Mouse (Mus musculus): Measurements from ENCODE around the gene Pex14. TPM values are rescaled to one million over a fixed set of nuclear protein-coding genes. Genes with fewer than 3 reads are reported as not detected.

Pex14 gene
- polyA plus RNA-seq (2012; rRNA removed): 23.1 and 49.4 TPM in 2 replicates

GRCm38 (mm10) chr4:149099369-149100017, at the start of gene Pex14:
Gene Pex14 (minus strand): TSS chr4:149099876.
- Histone ChIP-seq H3K27me3 (ENCODE audit: control insufficient read depth, insufficient read depth, low read length) (no peaks in the 10 kb centered on the region), H3K27ac (ENCODE audit: insufficient read depth, low read depth, low read length) (no peak within 1 kb of the TSS), H3K4me1 (ENCODE audit: control insufficient read depth, insufficient read depth, insufficient read length, low read length) (peaks cover 8% of the 10 kb centered on the region; the same call in 1 of the 2 replicates), H3K36me3 (ENCODE audit: control insufficient read depth, insufficient read depth, low read length) (no peaks in the 10 kb centered on the region), H3K4me3 (ENCODE audit: low read depth, low read length) (peak within 1 kb of the TSS; percentile 99)
- TF ChIP-seq CTCF (IDR thresholded peaks at IDR 0.05; ENCODE audit: extremely low read depth, insufficient read length, insufficient replicate concordance, low read depth, low read length) (no peak), POLR2A (IDR thresholded peaks at IDR 0.05; ENCODE audit: low read depth, low read length) (peak; percentile 43; the same call in 1 of the 2 replicates)
- under 1% methylated on average over 50 of the region's 50 CpGs for WGBS

DNA sequence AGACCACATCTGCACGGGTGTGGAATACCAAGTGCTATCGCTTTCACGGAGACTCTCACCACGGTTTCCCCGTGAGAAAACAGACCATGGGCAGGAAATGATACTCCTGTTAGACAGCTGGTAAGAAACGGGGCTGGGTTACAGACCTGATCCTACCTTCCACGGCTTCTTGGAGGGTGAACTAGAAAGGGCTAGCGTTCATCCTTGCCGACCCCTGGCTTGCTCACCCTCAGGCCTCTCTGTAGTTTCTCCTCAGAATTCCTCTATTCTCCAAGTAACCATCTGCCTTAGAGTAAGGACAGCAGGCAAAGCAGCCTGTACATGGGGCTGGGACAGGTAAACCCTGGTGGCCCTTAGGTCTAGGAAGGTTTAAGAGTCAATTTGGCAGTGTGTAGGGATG, 49.5 kb upstream of the Pex14 start:
- Histone ChIP-seq H3K4me1 (ENCODE audit: control insufficient read depth, insufficient read depth, insufficient read length, low read length) (no peaks in the 10 kb centered on the region), H3K27ac (ENCODE audit: insufficient read depth, low read depth, low read length) (no peak overlapping the region), H3K4me3 (ENCODE audit: low read depth, low read length) (no peak overlapping the region), H3K27me3 (ENCODE audit: control insufficient read depth, insufficient read depth, low read length) (no peaks in the 10 kb centered on the region), H3K36me3 (ENCODE audit: control insufficient read depth, insufficient read depth, low read length) (peaks cover 48% of the 10 kb centered on the region)
- TF ChIP-seq CTCF (IDR thresholded peaks at IDR 0.05; ENCODE audit: extremely low read depth, insufficient read length, insufficient replicate concordance, low read depth, low read length): no peak
- no peak for TF ChIP-seq POLR2A (IDR thresholded peaks at IDR 0.05; ENCODE audit: low read depth, low read length)
- 74% methylated on average over 9 of the region's 9 CpGs for WGBS

DNA sequence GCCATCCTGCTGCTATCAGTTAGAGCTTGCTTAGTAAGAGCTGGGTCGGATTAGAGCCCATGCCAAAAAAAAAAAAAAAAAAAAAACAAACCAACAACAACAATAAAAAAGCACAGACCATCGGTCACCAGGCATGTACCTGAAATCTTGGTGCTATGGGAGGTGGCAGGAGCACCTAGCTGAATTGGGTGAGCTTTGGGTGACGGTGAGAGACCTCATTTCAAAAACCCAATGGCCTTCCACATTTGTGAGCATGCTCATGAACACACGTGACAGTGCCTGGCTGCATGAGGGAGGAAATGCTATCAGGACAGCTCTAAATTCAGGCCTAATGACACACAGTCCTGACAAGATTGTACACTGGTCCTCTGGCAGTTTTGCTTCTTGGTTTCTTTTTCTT, 48.4 kb upstream of the Pex14 start:
- H3K4me3 ChIP-seq (ENCODE audit: low read depth, low read length): no peak overlapping the region

DNA sequence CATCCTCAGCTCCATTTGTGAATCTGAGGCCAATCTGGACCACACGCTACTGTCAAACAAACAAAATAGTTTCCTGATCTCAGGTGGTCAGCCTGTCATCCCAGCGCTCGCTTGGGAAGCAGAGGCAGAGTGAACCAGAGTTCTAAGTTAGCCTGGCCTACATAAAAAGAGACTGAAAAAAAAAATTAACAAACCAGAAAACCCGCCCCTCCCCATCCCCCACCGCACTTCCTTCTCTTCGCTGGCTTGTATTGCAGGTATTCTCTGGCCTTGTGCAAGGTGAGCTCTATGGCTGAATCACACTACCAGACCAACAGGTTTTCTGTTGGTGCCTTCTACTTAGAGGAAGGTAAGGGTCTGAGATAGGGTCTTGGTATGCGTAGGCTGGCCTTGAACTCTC, 47.9 kb upstream of the Pex14 start:
- peaks cover 32% of the 10 kb centered on the region for H3K36me3 ChIP-seq (ENCODE audit: control insufficient read depth, insufficient read depth, low read length)
- H3K4me3 ChIP-seq (ENCODE audit: low read depth, low read length): no peak overlapping the region
- no peak overlapping the region for H3K27ac ChIP-seq (ENCODE audit: insufficient read depth, low read depth, low read length)
- no peaks in the 10 kb centered on the region for H3K4me1 ChIP-seq (ENCODE audit: control insufficient read depth, insufficient read depth, insufficient read length, low read length)
- 82% methylated on average over 7 of the region's 7 CpGs for WGBS
- no peaks in the 10 kb centered on the region for H3K27me3 ChIP-seq (ENCODE audit: control insufficient read depth, insufficient read depth, low read length)
- TF ChIP-seq CTCF (IDR thresholded peaks at IDR 0.05; ENCODE audit: extremely low read depth, insufficient read length, insufficient replicate concordance, low read depth, low read length) (no peak), POLR2A (IDR thresholded peaks at IDR 0.05; ENCODE audit: low read depth, low read length) (no peak)

More for the DNA sequence above, 48.4 kb upstream of the Pex14 start:
- H3K36me3 ChIP-seq (ENCODE audit: control insufficient read depth, insufficient read depth, low read length): peaks cover 37% of the 10 kb centered on the region
- H3K27me3 ChIP-seq (ENCODE audit: control insufficient read depth, insufficient read depth, low read length): no peaks in the 10 kb centered on the region
- H3K4me1 ChIP-seq (ENCODE audit: control insufficient read depth, insufficient read depth, insufficient read length, low read length): no peaks in the 10 kb centered on the region
- H3K27ac ChIP-seq (ENCODE audit: insufficient read depth, low read depth, low read length): no peak overlapping the region
- WGBS: 75% methylated on average over 4 of the region's 4 CpGs
- TF ChIP-seq CTCF (IDR thresholded peaks at IDR 0.05; ENCODE audit: extremely low read depth, insufficient read length, insufficient replicate concordance, low read depth, low read length): no peak

DNA sequence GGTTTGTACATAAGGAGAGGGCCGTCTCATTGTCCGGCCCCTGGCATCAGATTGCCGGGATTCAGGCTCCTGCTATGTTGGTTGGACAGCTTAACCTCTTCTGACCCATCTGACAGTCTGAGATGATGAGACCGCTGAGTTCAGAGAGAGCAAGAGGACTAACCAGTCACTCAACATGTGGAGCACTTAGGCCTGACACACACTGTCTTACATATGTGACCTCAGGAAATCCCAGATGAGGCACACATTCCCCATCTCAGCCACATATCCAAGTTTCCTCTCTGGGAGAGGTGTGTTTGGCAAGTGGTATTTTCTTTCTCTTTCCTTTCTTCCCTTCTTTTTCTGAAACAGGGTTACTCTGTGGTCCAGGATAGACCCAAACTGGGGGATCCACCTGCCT, 45.5 kb upstream of the Pex14 start:
- no peak overlapping the region for H3K27ac ChIP-seq (ENCODE audit: insufficient read depth, low read depth, low read length)
- 88% methylated on average over 4 of the region's 4 CpGs for WGBS
- H3K4me3 ChIP-seq (ENCODE audit: low read depth, low read length): no peak overlapping the region
- TF ChIP-seq POLR2A (IDR thresholded peaks at IDR 0.05; ENCODE audit: low read depth, low read length) (no peak), CTCF (IDR thresholded peaks at IDR 0.05; ENCODE audit: extremely low read depth, insufficient read length, insufficient replicate concordance, low read depth, low read length) (no peak)
- no peaks in the 10 kb centered on the region for H3K4me1 ChIP-seq (ENCODE audit: control insufficient read depth, insufficient read depth, insufficient read length, low read length)
- H3K36me3 ChIP-seq (ENCODE audit: control insufficient read depth, insufficient read depth, low read length): peaks cover 10% of the 10 kb centered on the region
- no peaks in the 10 kb centered on the region for H3K27me3 ChIP-seq (ENCODE audit: control insufficient read depth, insufficient read depth, low read length)

- Histone ChIP-seq H3K36me3 (ENCODE audit: control insufficient read depth, insufficient read depth, low read length) (peaks cover 4% of the 10 kb centered on the region), H3K27ac (ENCODE audit: insufficient read depth, low read depth, low read length) (no peak overlapping the region), H3K27me3 (ENCODE audit: control insufficient read depth, insufficient read depth, low read length) (no peaks in the 10 kb centered on the region), H3K4me3 (ENCODE audit: low read depth, low read length) (no peak overlapping the region), H3K4me1 (ENCODE audit: control insufficient read depth, insufficient read depth, insufficient read length, low read length) (no peaks in the 10 kb centered on the region)
- 6% methylated on average over 3 of the region's 3 CpGs for WGBS
- no peak for TF ChIP-seq POLR2A (IDR thresholded peaks at IDR 0.05; ENCODE audit: low read depth, low read length)
- peak; percentile 91; the same call in 1 of the 2 replicates for TF ChIP-seq CTCF (IDR thresholded peaks at IDR 0.05; ENCODE audit: extremely low read depth, insufficient read length, insufficient replicate concordance, low read depth, low read length)
These were observed 44.8 kb upstream of the Pex14 start for GRCm38 (mm10) chr4:149144459-149144858.

DNA sequence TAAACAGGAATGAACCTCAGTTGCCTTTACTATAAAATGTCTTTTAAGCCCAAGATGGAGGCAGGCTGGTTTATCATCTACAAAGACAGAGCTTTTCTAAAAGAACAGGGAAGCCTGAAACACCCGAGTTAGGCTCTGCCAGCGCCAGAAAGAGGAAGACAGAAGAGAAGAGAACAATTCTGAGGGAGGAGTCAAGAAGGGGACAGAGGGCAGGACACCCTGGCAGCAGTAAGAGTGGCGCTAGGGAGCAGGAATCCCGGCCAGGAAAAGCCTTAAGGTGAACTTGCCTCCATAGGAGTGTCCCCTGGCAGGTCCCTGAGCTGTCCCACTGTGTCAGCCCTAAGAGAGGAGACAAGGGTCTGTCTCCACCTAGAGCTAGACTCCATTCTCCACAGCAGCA, 43.9 kb upstream of the Pex14 start:
- no peaks in the 10 kb centered on the region for H3K4me1 ChIP-seq (ENCODE audit: control insufficient read depth, insufficient read depth, insufficient read length, low read length)
- TF ChIP-seq CTCF (IDR thresholded peaks at IDR 0.05; ENCODE audit: extremely low read depth, insufficient read length, insufficient replicate concordance, low read depth, low read length) (no peak), POLR2A (IDR thresholded peaks at IDR 0.05; ENCODE audit: low read depth, low read length) (no peak)
- 7% methylated on average over 4 of the region's 4 CpGs for WGBS
- no peaks in the 10 kb centered on the region for H3K36me3 ChIP-seq (ENCODE audit: control insufficient read depth, insufficient read depth, low read length)
- no peaks in the 10 kb centered on the region for H3K27me3 ChIP-seq (ENCODE audit: control insufficient read depth, insufficient read depth, low read length)
- no peak overlapping the region for H3K4me3 ChIP-seq (ENCODE audit: low read depth, low read length)
- H3K27ac ChIP-seq (ENCODE audit: insufficient read depth, low read depth, low read length): no peak overlapping the region
